Mouse (Mus musculus) MEL (cell line): ENCODE measurements around the gene Krtap28-10. TPM values are rescaled to one million over a fixed set of nuclear protein-coding genes. Genes with fewer than 3 reads are reported as not detected.

Experiments
- DNase-seq: peaks from one replicate; pipeline ENCODE4 v3.0.0; 2011; ENCODE audit warnings: low read depth, low spot score
- H3K27ac ChIP-seq: 2 replicates; pipeline ENCODE4 v1.5.1; 2012; ENCODE audit warnings: low read depth, mild to moderate bottlenecking, control low read depth, low read length, moderate library complexity; ENCODE audit not compliant: control insufficient read depth
- H3K27me3 ChIP-seq, 2 experiments: fragments of 150-350 bp in 1 of 2; sonication (generic) in 1 of 2; 2 replicates each; pipeline ENCODE4 v1.6.1; 2012; ENCODE audit warnings: low read length in 2 of 2, mild to moderate bottlenecking in 2 of 2, improper control_type of control experiment in 1 of 2, moderate library complexity in 1 of 2; ENCODE audit not compliant: insufficient read depth in 2 of 2, control insufficient read depth in 1 of 2
- H3K36me3 ChIP-seq, 2 experiments: 2 replicates each; pipeline ENCODE4 v1.6.1; 2012 to 2014; ENCODE audit warnings: low read length in 2 of 2, improper control_type of control experiment in 1 of 2, inconsistent platforms in 1 of 2, mild to moderate bottlenecking in 1 of 2; ENCODE audit not compliant: insufficient read depth in 2 of 2, control insufficient read depth in 1 of 2
- H3K4me1 ChIP-seq, 2 experiments: fragments of 150-350 bp in 1 of 2; sonication (generic) in 1 of 2; 2 replicates each; pipeline ENCODE4 v1.6.1; 2012; ENCODE audit warnings: low read length in 2 of 2, improper control_type of control experiment in 1 of 2, mild to moderate bottlenecking in 1 of 2; ENCODE audit not compliant: insufficient read depth in 2 of 2, control insufficient read depth in 1 of 2
- H3K4me3 ChIP-seq, 2 experiments: fragments of 150-350 bp in 1 of 2; sonication (generic) in 1 of 2; 2 replicates each; pipeline ENCODE4 v1.5.1; 2012; ENCODE audit warnings: low read depth in 2 of 2, low read length in 2 of 2, mild to moderate bottlenecking in 2 of 2, moderate library complexity in 2 of 2, control low read depth in 1 of 2, improper control_type of control experiment in 1 of 2; ENCODE audit not compliant: control insufficient read depth in 1 of 2, insufficient read depth in 1 of 2
- H3K79me2 ChIP-seq: 2 replicates; pipeline ENCODE4 v1.6.1; 2012; ENCODE audit warnings: mild to moderate bottlenecking, low read length, moderate library complexity; ENCODE audit not compliant: control insufficient read depth, poor library complexity, insufficient read depth
- H3K9ac ChIP-seq: 2 replicates; pipeline ENCODE4 v1.6.1; 2012; ENCODE audit warnings: low read depth, mild to moderate bottlenecking, control low read depth, low read length, moderate library complexity; ENCODE audit not compliant: control insufficient read depth, poor library complexity, severe bottlenecking
- H3K9me3 ChIP-seq: fragments of 150-350 bp; sonication (generic); replicated peaks from 2 replicates; pipeline ENCODE4 v1.6.1; 2012; ENCODE audit warnings: mild to moderate bottlenecking, low read length, improper control_type of control experiment, moderate library complexity; ENCODE audit not compliant: insufficient read depth
- CHD2 ChIP-seq: IDR thresholded peaks from 2 replicates; pipeline ENCODE4 v1.6.1; 2011; ENCODE audit warnings: low read length, improper control_type of control experiment
- CTCF ChIP-seq, 3 experiments: IDR thresholded peaks in 2 of 3; conservative IDR thresholded peaks in 1 of 3; 2 replicates each; pipeline ENCODE4 v1.5.1; 2011 to 2012; ENCODE audit warnings: low read length in 3 of 3, low read depth in 2 of 3, mild to moderate bottlenecking in 2 of 3, improper control_type of control experiment in 1 of 3, inconsistent platforms in 1 of 3, mixed read lengths in 1 of 3, moderate library complexity in 1 of 3; ENCODE audit not compliant: control insufficient read depth in 1 of 3, insufficient read depth in 1 of 3, poor library complexity in 1 of 3, severe bottlenecking in 1 of 3
- E2F4 ChIP-seq: IDR thresholded peaks from 2 replicates; pipeline ENCODE4 v1.6.1; 2011; ENCODE audit warnings: low read depth, low read length, improper control_type of control experiment, borderline replicate concordance
- ELF1 ChIP-seq: IDR thresholded peaks from 2 replicates; pipeline ENCODE4 v1.6.1; 2014; ENCODE audit warnings: low read depth, mild to moderate bottlenecking, inconsistent platforms, low read length, improper control_type of control experiment, moderate library complexity
- EP300 ChIP-seq, 2 experiments: IDR thresholded peaks; 2 replicates each; pipeline ENCODE4 v1.6.1; 2011; ENCODE audit warnings: improper control_type of control experiment in 2 of 2, low read length in 2 of 2, low read depth in 1 of 2, mild to moderate bottlenecking in 1 of 2
- GABPA ChIP-seq: IDR thresholded peaks from 2 replicates; pipeline ENCODE4 v1.6.1; 2012; ENCODE audit warnings: low read depth, mild to moderate bottlenecking, inconsistent platforms, low read length, improper control_type of control experiment, moderate library complexity
- GATA1 ChIP-seq: IDR thresholded peaks from 2 replicates; pipeline ENCODE4 v1.6.1; 2011; ENCODE audit warnings: low read depth, low read length, improper control_type of control experiment
- JUND ChIP-seq: IDR thresholded peaks from 2 replicates; pipeline ENCODE4 v1.6.1; 2011; ENCODE audit warnings: low read depth, mild to moderate bottlenecking, improper control_type of control experiment, low read length
- MAX ChIP-seq: IDR thresholded peaks from 2 replicates; pipeline ENCODE4 v1.6.1; 2011; ENCODE audit warnings: low read length, improper control_type of control experiment
- MEF2A ChIP-seq: IDR thresholded peaks from 2 replicates; pipeline ENCODE4 v1.6.1; 2014; ENCODE audit warnings: low read depth, mild to moderate bottlenecking, inconsistent platforms, low read length, improper control_type of control experiment; ENCODE audit not compliant: poor library complexity, insufficient replicate concordance, severe bottlenecking; ENCODE audit errors: extremely low read depth
- MXI1 ChIP-seq: IDR thresholded peaks from 2 replicates; pipeline ENCODE4 v1.6.1; 2011; ENCODE audit warnings: mild to moderate bottlenecking, low read depth, low read length, improper control_type of control experiment
- MYC ChIP-seq: IDR thresholded peaks from 2 replicates; pipeline ENCODE4 v1.6.1; 2011; ENCODE audit warnings: low read depth, mild to moderate bottlenecking, low read length, improper control_type of control experiment, moderate library complexity
- POLR2A ChIP-seq, 2 experiments: IDR thresholded peaks; 2 replicates each; pipeline ENCODE4 v1.6.1; 2011 to 2012; ENCODE audit warnings: low read length in 2 of 2, mild to moderate bottlenecking in 2 of 2, control low read depth in 1 of 2, improper control_type of control experiment in 1 of 2, low read depth in 1 of 2, moderate library complexity in 1 of 2; ENCODE audit not compliant: control insufficient read depth in 1 of 2, insufficient read depth in 1 of 2, poor library complexity in 1 of 2
- POLR2AphosphoS2 ChIP-seq: IDR thresholded peaks from 2 replicates; pipeline ENCODE4 v1.6.1; 2011; ENCODE audit warnings: low read length, improper control_type of control experiment
- POLR2AphosphoS5 ChIP-seq: IDR thresholded peaks from 2 replicates; pipeline ENCODE4 v1.6.1; 2012; ENCODE audit warnings: low read depth, borderline replicate concordance, mild to moderate bottlenecking, inconsistent platforms, low read length, moderate library complexity, mixed read lengths
- RAD21 ChIP-seq: IDR thresholded peaks from 2 replicates; pipeline ENCODE4 v1.6.1; 2011; ENCODE audit warnings: mild to moderate bottlenecking, low read depth, low read length, improper control_type of control experiment
- RCOR1 ChIP-seq: IDR thresholded peaks from 2 replicates; pipeline ENCODE4 v1.6.1; 2012; ENCODE audit warnings: low read depth, mild to moderate bottlenecking, inconsistent platforms, low read length, improper control_type of control experiment
- SIN3A ChIP-seq: IDR thresholded peaks from 2 replicates; pipeline ENCODE4 v1.6.1; 2012; ENCODE audit warnings: low read length, improper control_type of control experiment, inconsistent platforms
- SMC3 ChIP-seq: IDR thresholded peaks from 2 replicates; pipeline ENCODE4 v1.6.1; 2011; ENCODE audit warnings: low read depth, low read length, improper control_type of control experiment
- TCF12 ChIP-seq: IDR thresholded peaks from 2 replicates; pipeline ENCODE4 v1.6.1; 2014; ENCODE audit warnings: low read depth, mild to moderate bottlenecking, inconsistent platforms, low read length, improper control_type of control experiment, moderate library complexity
- USF1 ChIP-seq: IDR thresholded peaks from 2 replicates; pipeline ENCODE4 v1.6.1; 2014; ENCODE audit warnings: low read depth, mild to moderate bottlenecking, inconsistent platforms, low read length, improper control_type of control experiment, moderate library complexity
- USF2 ChIP-seq, 2 experiments: IDR thresholded peaks; 2 replicates each; pipeline ENCODE4 v1.6.1; 2011 to 2012; ENCODE audit warnings: improper control_type of control experiment in 2 of 2, low read length in 2 of 2, borderline replicate concordance in 1 of 2, inconsistent platforms in 1 of 2, low read depth in 1 of 2, mild to moderate bottlenecking in 1 of 2; ENCODE audit not compliant: insufficient read depth in 1 of 2
- ZC3H11A ChIP-seq: IDR thresholded peaks from 2 replicates; pipeline ENCODE4 v1.6.1; 2012; ENCODE audit warnings: low read depth, mild to moderate bottlenecking, inconsistent platforms, low read length, improper control_type of control experiment
- ZKSCAN1 ChIP-seq: IDR thresholded peaks from 2 replicates; pipeline ENCODE4 v1.6.1; 2012; ENCODE audit warnings: low read depth, mild to moderate bottlenecking, inconsistent platforms, low read length, improper control_type of control experiment, moderate library complexity
- ZMIZ1 ChIP-seq: IDR thresholded peaks from 2 replicates; pipeline ENCODE4 v1.6.1; 2012; ENCODE audit warnings: low read depth, mild to moderate bottlenecking, inconsistent platforms, low read length, improper control_type of control experiment, moderate library complexity
- ZNF384 ChIP-seq: IDR thresholded peaks from 2 replicates; pipeline ENCODE4 v1.6.1; 2012; ENCODE audit warnings: low read depth, mild to moderate bottlenecking, inconsistent platforms, low read length, improper control_type of control experiment
- polyA plus RNA-seq, 2 experiments: library from polyadenylated mRNA; stranded (reverse) in 1 of 2; unstranded in 1 of 2; fragments of >175 nt in 1 of 2; fragments of >200 nt in 1 of 2; gene quantifications; 2 replicates each; pipeline versions ENCODE4 v1.2.1 to v1.2.4; 2012; ENCODE audit warnings: low replicate concordance in 2 of 2, low read depth in 1 of 2; ENCODE audit not compliant: insufficient read length in 2 of 2, insufficient read depth in 1 of 2, missing spikeins in 1 of 2
- total RNA-seq: library from RNA; depleted of rRNA; stranded (reverse); fragments of 300-350 nt; gene quantifications from 2 replicates; pipeline ENCODE4 v1.2.3, GENCODE M21; 2012

Gene Krtap28-10
- total and polyA plus RNA-seq, 3 experiments: not detected

DNA sequence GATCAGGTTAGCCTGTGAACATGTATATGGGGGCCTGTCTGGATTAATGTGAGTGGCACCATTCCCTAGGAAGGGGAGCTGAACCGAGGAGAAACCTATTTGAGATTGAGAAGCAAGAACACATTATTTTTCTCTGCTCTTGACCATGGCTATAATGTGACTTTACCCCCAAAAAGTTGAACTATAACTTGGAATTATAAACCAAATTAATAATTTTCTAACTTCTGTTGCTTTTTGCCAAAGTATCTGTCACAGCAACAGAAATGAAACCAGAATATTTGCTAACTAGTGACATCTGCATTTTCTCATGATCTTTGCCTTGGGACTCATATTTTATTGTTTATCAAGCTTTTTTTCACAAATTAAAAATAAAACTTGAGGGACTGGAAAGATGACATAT is 25.7 kb downstream of the Krtap28-10 start:
- H3K27ac ChIP-seq: no peak overlapping the region
- H3K79me2 ChIP-seq: no peaks in the 10 kb centered on the region
- no peak for DNase-seq
- no peaks in the 10 kb centered on the region for H3K27me3 ChIP-seq
- H3K9me3 ChIP-seq: no peaks in the 10 kb centered on the region
- no peak overlapping the region for H3K9ac ChIP-seq
- H3K4me1 ChIP-seq: no peaks in the 10 kb centered on the region
- no peak overlapping the region for H3K4me3 ChIP-seq
- no peaks in the 10 kb centered on the region for H3K36me3 ChIP-seq
- TF ChIP-seq MYC: no peak
- TF ChIP-seq ZKSCAN1: no peak
- no peak for TF ChIP-seq POLR2A (IDR thresholded peaks at IDR 0.05; ENCODE audit: control insufficient read depth in 1 of 2, insufficient read depth in 1 of 2, low read depth in 1 of 2, low read length in 2 of 2, poor library complexity in 1 of 2)
- no peak for TF ChIP-seq MXI1
- no peak for TF ChIP-seq SMC3
- no peak for TF ChIP-seq RCOR1
- no peak for TF ChIP-seq USF1
- no peak for TF ChIP-seq ZNF384
- no peak for TF ChIP-seq JUND
- TF ChIP-seq MAX: no peak
- TF ChIP-seq E2F4: no peak
- TF ChIP-seq MEF2A: no peak

DNA sequence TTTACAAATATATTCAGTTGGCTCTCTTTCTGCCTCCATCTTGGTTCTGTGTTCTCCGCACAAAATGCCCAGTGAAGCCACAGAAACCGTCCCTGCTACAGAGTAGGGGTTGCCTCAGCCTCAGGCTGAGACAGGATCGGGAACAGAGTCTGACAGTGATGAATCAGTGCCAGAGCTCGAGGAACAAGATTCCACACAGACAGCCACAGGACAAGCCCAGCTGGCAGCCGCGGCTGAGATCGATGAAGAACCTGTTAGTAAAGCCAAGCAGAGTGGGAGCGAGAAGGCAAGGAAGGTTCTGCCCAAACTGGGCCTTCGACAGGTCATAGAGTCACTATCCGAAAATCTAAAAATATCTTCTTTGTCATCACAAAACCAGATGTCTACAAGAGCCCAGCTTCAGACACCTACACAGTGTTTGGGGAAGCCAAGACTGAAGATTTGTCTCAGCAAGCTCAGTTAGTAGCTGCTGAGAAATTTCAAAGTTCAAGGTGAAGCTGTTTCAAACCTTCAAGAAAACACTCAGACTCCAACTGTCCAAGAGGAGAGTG is 26.9 kb downstream of the Krtap28-10 start:
- Histone ChIP-seq H3K27me3 (no peaks in the 10 kb centered on the region), H3K79me2 (no peaks in the 10 kb centered on the region), H3K9me3 (no peaks in the 10 kb centered on the region), H3K4me3 (no peak overlapping the region), H3K4me1 (no peaks in the 10 kb centered on the region), H3K36me3 (no peaks in the 10 kb centered on the region), H3K9ac (no peak overlapping the region), H3K27ac (no peak overlapping the region)
- DNase-seq: no peak
- no peak for TF ChIP-seq RAD21
- TF ChIP-seq GATA1: no peak
- TF ChIP-seq TCF12: no peak
- no peak for TF ChIP-seq CHD2
- no peak for TF ChIP-seq E2F4

DNA sequence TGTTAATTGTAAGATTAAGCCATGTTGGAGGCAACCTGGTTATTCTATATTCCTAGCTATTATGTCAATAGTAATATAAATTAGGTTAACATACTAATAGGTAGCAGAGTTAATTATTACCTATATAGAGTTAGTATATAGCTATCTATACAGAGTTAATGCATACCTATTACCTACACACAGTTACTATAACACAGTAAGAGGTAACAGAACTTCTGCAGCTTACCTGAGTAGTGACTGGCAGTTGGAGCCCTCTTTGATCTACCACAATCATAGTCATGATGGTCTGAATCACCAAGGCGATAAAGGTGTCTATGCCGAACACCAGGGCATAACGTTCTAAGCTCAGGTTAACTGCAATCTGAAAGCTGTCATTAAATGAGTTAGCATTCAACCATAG is 27.8 kb downstream of the Krtap28-10 start:
- no peak for TF ChIP-seq GABPA
- no peak for TF ChIP-seq RAD21
- no peak for TF ChIP-seq MYC
- no peak for TF ChIP-seq TCF12
- no peak for TF ChIP-seq MAX
- no peak for TF ChIP-seq POLR2AphosphoS5
- no peak for TF ChIP-seq ZMIZ1
- TF ChIP-seq ELF1: no peak
- no peak for TF ChIP-seq E2F4
- TF ChIP-seq ZC3H11A: no peak
- TF ChIP-seq JUND: no peak
- no peak for TF ChIP-seq POLR2A (IDR thresholded peaks at IDR 0.05; ENCODE audit: control insufficient read depth in 1 of 2, insufficient read depth in 1 of 2, low read depth in 1 of 2, low read length in 2 of 2, poor library complexity in 1 of 2)
- TF ChIP-seq POLR2AphosphoS2: no peak
- TF ChIP-seq ZKSCAN1: no peak
- no peak for TF ChIP-seq MXI1
- TF ChIP-seq EP300 (IDR thresholded peaks at IDR 0.05; ENCODE audit: low read depth in 1 of 2, low read length in 2 of 2): no peak
- TF ChIP-seq CTCF (IDR thresholded peaks at IDR 0.05 in 2 of 3, conservative IDR thresholded peaks at IDR 0.05 in 1 of 3; ENCODE audit: control insufficient read depth in 1 of 3, insufficient read depth in 1 of 3, low read depth in 2 of 3, low read length in 3 of 3, poor library complexity in 1 of 3, severe bottlenecking in 1 of 3): no peak
- TF ChIP-seq SIN3A: no peak
- TF ChIP-seq USF2 (IDR thresholded peaks at IDR 0.05; ENCODE audit: borderline replicate concordance in 1 of 2, insufficient read depth in 1 of 2, low read depth in 1 of 2, low read length in 2 of 2): no peak
- TF ChIP-seq, all 39 proteins: peak for 0
- DNase-seq: no peak
- Histone ChIP-seq H3K36me3 (no peaks in the 10 kb centered on the region), H3K9ac (no peak overlapping the region), H3K27me3 (no peaks in the 10 kb centered on the region), H3K27ac (no peak overlapping the region), H3K79me2 (no peaks in the 10 kb centered on the region), H3K4me1 (no peaks in the 10 kb centered on the region), H3K9me3 (no peaks in the 10 kb centered on the region), H3K4me3 (no peak overlapping the region)
